8 mouse cellular contexts compared by ENCODE assay signal in genomic region chr14:21982592-21983310, GRCm38 (mm10). TPM values are rescaled to one million over a fixed set of nuclear protein-coding genes. Genes with fewer than 3 reads are reported as not detected.
DNase-seq lines count a peak whose midpoint lies in the region; ATAC-seq and TF ChIP-seq lines count a peak whose summit lies in the region.

No protein-coding gene starts in this region.

- TF ChIP-seq POLR2A in testis, adult 2 months (IDR thresholded peaks at IDR 0.05; ENCODE audit: control insufficient read depth, low read depth, low read length): no peak
- TF ChIP-seq POLR2A in limb, embryonic 14.5 days (IDR thresholded peaks at IDR 0.05; ENCODE audit: borderline replicate concordance, extremely low read depth, insufficient read depth, insufficient read length): no peak

- H3K9me3 ChIP-seq in forebrain, embryonic 14.5 days (replicated peaks; ENCODE audit: control insufficient read depth, low read length): no peaks in the 10 kb centered on the region
- H3K9me3 ChIP-seq in hindbrain, embryonic 11.5 days (ENCODE audit: control insufficient read depth, low read length): no peaks in the 10 kb centered on the region
- no peaks in the 10 kb centered on the region for H3K9me3 ChIP-seq in limb, embryonic 14.5 days (ENCODE audit: control insufficient read depth, low read length)
- H3K9me3 ChIP-seq in neural tube, embryonic 14.5 days (ENCODE audit: control insufficient read depth, low read length): no peaks in the 10 kb centered on the region

- 2% methylated on average over 38 of the region's 38 CpGs for WGBS in forebrain, embryonic 14.5 days
- under 1% methylated on average over 38 of the region's 38 CpGs for WGBS in hindbrain, embryonic 11.5 days
- WGBS in limb, embryonic 14.5 days: 4% methylated on average over 36 of the region's 38 CpGs
- 2% methylated on average over 38 of the region's 38 CpGs for WGBS in neural tube, embryonic 14.5 days

- H3K4me2 ChIP-seq in forebrain, embryonic 14.5 days (ENCODE audit: low read length): peak overlapping the region; percentile 51
- peak overlapping the region; percentile 85 for H3K4me2 ChIP-seq in hindbrain, embryonic 11.5 days (replicated peaks; ENCODE audit: low read depth, low read length)
- peak overlapping the region; percentile 83 for H3K4me2 ChIP-seq in limb, embryonic 14.5 days (replicated peaks; ENCODE audit: low read depth, low read length, severe bottlenecking)
- peak overlapping the region; percentile 82 for H3K4me2 ChIP-seq in neural tube, embryonic 14.5 days (ENCODE audit: low read depth, low read length)

- H3K4me3 ChIP-seq in testis, adult 2 months (ENCODE audit: control insufficient read depth, low read depth, low read length): peak overlapping the region; percentile 10
- H3K4me3 ChIP-seq in forebrain, embryonic 14.5 days (ENCODE audit: low read depth, low read length): peak overlapping the region; percentile 27
- H3K4me3 ChIP-seq in hindbrain, embryonic 11.5 days (ENCODE audit: low read depth, low read length): peak overlapping the region; percentile 52
- H3K4me3 ChIP-seq in limb, embryonic 14.5 days (replicated peaks; ENCODE audit: low read length): peak overlapping the region; percentile 47
- H3K4me3 ChIP-seq in neural tube, embryonic 14.5 days (ENCODE audit: low read depth, low read length): peak overlapping the region; percentile 39

- no peak for TF ChIP-seq CTCF in testis, adult 2 months (IDR thresholded peaks at IDR 0.05; ENCODE audit: control insufficient read depth, insufficient read depth, insufficient replicate concordance, low read depth, low read length)

- H3K4me1 ChIP-seq in testis, adult 2 months (ENCODE audit: control insufficient read depth, insufficient read depth, low read length): peaks cover 33% of the 10 kb centered on the region
- peaks cover 23% of the 10 kb centered on the region for H3K4me1 ChIP-seq in forebrain, embryonic 14.5 days (ENCODE audit: control insufficient read depth, insufficient read depth, low read length)
- H3K4me1 ChIP-seq in hindbrain, embryonic 11.5 days (replicated peaks; ENCODE audit: control insufficient read depth, insufficient read depth, low read length): no peaks in the 10 kb centered on the region; the same call in 1 of the 2 replicates
- peaks cover 12% of the 10 kb centered on the region; the same call in 1 of the 2 replicates for H3K4me1 ChIP-seq in limb, embryonic 14.5 days (ENCODE audit: control insufficient read depth, insufficient read depth, low read length)
- peaks cover 14% of the 10 kb centered on the region for H3K4me1 ChIP-seq in neural tube, embryonic 14.5 days (ENCODE audit: control insufficient read depth, insufficient read depth, low read length)

- DNase-seq in testis, postnatal 14 days (ENCODE audit: low spot score): no peak
- peak; percentile 36 for DNase-seq in forebrain, embryonic 14.5 days (ENCODE audit: low spot score)
- peak; percentile 72 for DNase-seq in hindbrain, embryonic 11.5 days (ENCODE audit: low spot score)
- no peak for DNase-seq in limb, embryonic 14.5 days (ENCODE audit: low spot score)
- DNase-seq in thymus, postnatal 14 days: no peak
- no peak for DNase-seq in right cerebral cortex, adult 18-20 months

- peak overlapping the region; percentile 65 for H3K27ac ChIP-seq in testis, adult 2 months (ENCODE audit: control insufficient read depth, insufficient read depth, low read depth, low read length)
- peak overlapping the region; percentile 58 for H3K27ac ChIP-seq in forebrain, embryonic 14.5 days (ENCODE audit: low read depth, low read length)
- peak overlapping the region; percentile 83 for H3K27ac ChIP-seq in hindbrain, embryonic 11.5 days (ENCODE audit: low read depth, low read length)
- peak overlapping the region; percentile 84 for H3K27ac ChIP-seq in limb, embryonic 14.5 days (replicated peaks; ENCODE audit: low read depth, low read length)
- H3K27ac ChIP-seq in neural tube, embryonic 14.5 days (ENCODE audit: low read depth, low read length): peak overlapping the region; percentile 77

- H3K36me3 ChIP-seq in testis, adult 2 months (ENCODE audit: control insufficient read depth, insufficient read depth, low read length): no peaks in the 10 kb centered on the region
- H3K36me3 ChIP-seq in forebrain, embryonic 14.5 days (ENCODE audit: control insufficient read depth, insufficient read depth, low read length): no peaks in the 10 kb centered on the region
- H3K36me3 ChIP-seq in hindbrain, embryonic 11.5 days (ENCODE audit: control insufficient read depth, insufficient read depth, low read length): 0 out of 2 replicates have a peak, but pooled peaks cover 4% of the 10 kb centered on the region
- H3K36me3 ChIP-seq in limb, embryonic 14.5 days (ENCODE audit: control insufficient read depth, insufficient read depth, low read length): peaks cover 34% of the 10 kb centered on the region
- no peaks in the 10 kb centered on the region for H3K36me3 ChIP-seq in neural tube, embryonic 14.5 days (ENCODE audit: control insufficient read depth, insufficient read depth, low read length)

- peak overlapping the region; percentile 50 for H3K9ac ChIP-seq in forebrain, embryonic 14.5 days (ENCODE audit: low read length)
- peak overlapping the region; percentile 90 for H3K9ac ChIP-seq in hindbrain, embryonic 11.5 days (ENCODE audit: low read depth, low read length)
- H3K9ac ChIP-seq in limb, embryonic 14.5 days (ENCODE audit: low read depth, low read length, severe bottlenecking): peak overlapping the region; percentile 80
- H3K9ac ChIP-seq in neural tube, embryonic 14.5 days (replicated peaks; ENCODE audit: low read depth, low read length): peak overlapping the region; percentile 66

- peaks cover 3% of the 10 kb centered on the region for H3K27me3 ChIP-seq in testis, adult 2 months (ENCODE audit: control insufficient read depth, insufficient read depth, low read length)
- peaks cover 52% of the 10 kb centered on the region for H3K27me3 ChIP-seq in forebrain, embryonic 14.5 days (replicated peaks; ENCODE audit: control insufficient read depth, insufficient read depth, low read length)
- 0 out of 2 replicates have a peak, but pooled peaks cover 3% of the 10 kb centered on the region for H3K27me3 ChIP-seq in hindbrain, embryonic 11.5 days (ENCODE audit: control insufficient read depth, insufficient read depth, low read length)
- peaks cover 3% of the 10 kb centered on the region; the same call in 1 of the 2 replicates for H3K27me3 ChIP-seq in limb, embryonic 14.5 days (ENCODE audit: control insufficient read depth, insufficient read depth, low read length)
- no peaks in the 10 kb centered on the region for H3K27me3 ChIP-seq in neural tube, embryonic 14.5 days (ENCODE audit: control insufficient read depth, insufficient read depth, low read length)

- no peak for ATAC-seq in forebrain, embryonic 14.5 days
- ATAC-seq in hindbrain, embryonic 11.5 days (ENCODE audit: low FRiP score): no peak
- ATAC-seq in limb, embryonic 14.5 days (ENCODE audit: low FRiP score, low read depth): no peak
- ATAC-seq in neural tube, embryonic 14.5 days (ENCODE audit: low read depth): no peak; the same call in 1 of the 2 replicates

RNA-seq across cellular contexts. Expression of gene Zfp503, which starts 6.7 kb away (rescaled TPM):
- 0.43 and 1.4 TPM in 2 replicates for polyA plus RNA-seq in testis, adult 2 months (2012; rRNA removed)
- 4.4 and 4.6 TPM in 2 replicates for polyA plus RNA-seq in forebrain, embryonic 14.5 days (2014; fragmentation: Nextera tagmentation; extraction: Ambion mirVana)
- polyA plus RNA-seq in hindbrain, embryonic 11.5 days (2014; fragmentation: Nextera tagmentation; extraction: Ambion mirVana): 11.8 and 15.4 TPM in 2 replicates
- 45.1 and 73.1 TPM in 2 replicates for polyA plus RNA-seq in limb, embryonic 14.5 days (2012; rRNA removed)
- polyA plus RNA-seq in limb, embryonic 14.5 days (2014; fragmentation: Nextera tagmentation; extraction: Ambion mirVana): 15.3 and 17.6 TPM in 2 replicates
- polyA plus RNA-seq in neural tube, embryonic 14.5 days (2014; fragmentation: Nextera tagmentation; extraction: Ambion mirVana): 7.0 TPM in 2 replicates

RNA-seq across cellular contexts. Expression of gene Lrmda, which starts 36.8 kb away (rescaled TPM):
- 1.6 and 2.1 TPM in 2 replicates for polyA plus RNA-seq in testis, adult 2 months (2012; rRNA removed)
- polyA plus RNA-seq in forebrain, embryonic 14.5 days (2014; fragmentation: Nextera tagmentation; extraction: Ambion mirVana): 0.31 TPM in 1 of 2 replicates, not detected in the other
- 0.20 and 0.91 TPM in 2 replicates for polyA plus RNA-seq in hindbrain, embryonic 11.5 days (2014; fragmentation: Nextera tagmentation; extraction: Ambion mirVana)
- 0.08 and 0.13 TPM in 2 replicates for polyA plus RNA-seq in limb, embryonic 14.5 days (2012; rRNA removed)
- polyA plus RNA-seq in limb, embryonic 14.5 days (2014; fragmentation: Nextera tagmentation; extraction: Ambion mirVana): 0.35 and 0.72 TPM in 2 replicates
- 0.28 and 0.35 TPM in 2 replicates for polyA plus RNA-seq in neural tube, embryonic 14.5 days (2014; fragmentation: Nextera tagmentation; extraction: Ambion mirVana)

Comparison
In these comparisons a context has a peak if more than half of its experiments do, and no peak if none do; other contexts are left out.
1. DNase-seq: peak in forebrain, embryonic 14.5 days (single experiment) and hindbrain, embryonic 11.5 days (single experiment); none in testis, postnatal 14 days (single experiment), limb, embryonic 14.5 days (single experiment), thymus, postnatal 14 days (single experiment) and right cerebral cortex, adult 18-20 months (single experiment).
2. Peak in every context shown above with its lines, with median percentiles within 50 percentile points of each other: H3K27ac ChIP-seq, H3K4me3 ChIP-seq, H3K4me2 ChIP-seq and H3K9ac ChIP-seq.